9 mouse cellular contexts compared by ENCODE assay signal in genomic region chr2:45105281-45105721, GRCm38 (mm10). TPM values are rescaled to one million over a fixed set of nuclear protein-coding genes. Genes with fewer than 3 reads are reported as not detected.
DNase-seq lines count a peak whose midpoint lies in the region; ATAC-seq and TF ChIP-seq lines count a peak whose summit lies in the region.
"Had no signal": no experiment of that assay in that cellular context is flagged by ENCODE, and none has a peak within 500 bp of the region (broad histone marks: within the 10 kb centered on the region; RNA-seq: fewer than 3 reads in every experiment).

No protein-coding gene starts in this region.

- no peak for ATAC-seq in forebrain, embryonic 13.5 days
- ATAC-seq in hindbrain, postnatal 0 days: no peak
- ATAC-seq in neural tube, embryonic 14.5 days (ENCODE audit: low read depth): no peak
- no peak for ATAC-seq in inflammation-experienced regulatory T-cells, adult 6 months
- ATAC-seq: Patski had no signal

- 0 out of 2 replicates have a peak, but pooled peaks cover 4% of the 10 kb centered on the region for H3K36me3 ChIP-seq in forebrain, embryonic 13.5 days (ENCODE audit: poor library complexity, severe bottlenecking)
- H3K36me3 ChIP-seq in hindbrain, postnatal 0 days (ENCODE audit: insufficient read depth, low read length): no peaks in the 10 kb centered on the region
- no peaks in the 10 kb centered on the region for H3K36me3 ChIP-seq in neural tube, embryonic 14.5 days (ENCODE audit: control insufficient read depth, insufficient read depth, low read length)

- no peaks in the 10 kb centered on the region for H3K27me3 ChIP-seq in forebrain, embryonic 13.5 days
- H3K27me3 ChIP-seq in hindbrain, postnatal 0 days (ENCODE audit: insufficient read depth, low read length): no peaks in the 10 kb centered on the region
- no peaks in the 10 kb centered on the region for H3K27me3 ChIP-seq in neural tube, embryonic 14.5 days (ENCODE audit: control insufficient read depth, insufficient read depth, low read length)
- H3K27me3 ChIP-seq: Patski had no signal

- H3K9ac ChIP-seq in forebrain, embryonic 13.5 days: peak overlapping the region; percentile 63
- H3K9ac ChIP-seq in hindbrain, postnatal 0 days (replicated peaks; ENCODE audit: low read length): no peak overlapping the region
- peak overlapping the region; percentile 21; the same call in 1 of the 2 replicates for H3K9ac ChIP-seq in neural tube, embryonic 14.5 days (replicated peaks; ENCODE audit: low read depth, low read length)

- no peaks in the 10 kb centered on the region for H3K9me3 ChIP-seq in forebrain, embryonic 13.5 days (replicated peaks)
- H3K9me3 ChIP-seq in hindbrain, postnatal 0 days (ENCODE audit: low read length): no peaks in the 10 kb centered on the region
- H3K9me3 ChIP-seq in neural tube, embryonic 14.5 days (ENCODE audit: control insufficient read depth, low read length): no peaks in the 10 kb centered on the region

- no peak for TF ChIP-seq CTCF in hindbrain, postnatal 0 days (IDR thresholded peaks at IDR 0.05; ENCODE audit: low read depth)

- H3K4me3 ChIP-seq in forebrain, embryonic 13.5 days: peak overlapping the region; percentile 21
- no peak overlapping the region for H3K4me3 ChIP-seq in hindbrain, postnatal 0 days (ENCODE audit: low read length)
- peak overlapping the region; percentile 12; the same call in 1 of the 2 replicates for H3K4me3 ChIP-seq in neural tube, embryonic 14.5 days (ENCODE audit: low read depth, low read length)

- peak overlapping the region; percentile 75 for H3K4me2 ChIP-seq in forebrain, embryonic 13.5 days
- peak overlapping the region; percentile 76 for H3K4me2 ChIP-seq in hindbrain, postnatal 0 days (ENCODE audit: low read depth, low read length)
- H3K4me2 ChIP-seq in neural tube, embryonic 14.5 days (ENCODE audit: low read depth, low read length): peak overlapping the region; percentile 73

- 47% methylated on average over 6 of the region's 6 CpGs for WGBS in forebrain, embryonic 13.5 days
- 30% methylated on average over 6 of the region's 6 CpGs for WGBS in hindbrain, postnatal 0 days
- WGBS in neural tube, embryonic 14.5 days: 25% methylated on average over 6 of the region's 6 CpGs

- H3K4me1 ChIP-seq in forebrain, embryonic 13.5 days: peaks cover 80% of the 10 kb centered on the region
- H3K4me1 ChIP-seq in hindbrain, postnatal 0 days (ENCODE audit: insufficient read depth, low read length): peaks cover 11% of the 10 kb centered on the region
- peaks cover 46% of the 10 kb centered on the region for H3K4me1 ChIP-seq in neural tube, embryonic 14.5 days (ENCODE audit: control insufficient read depth, insufficient read depth, low read length)

- peak overlapping the region; percentile 76; the same call in 1 of the 2 replicates for H3K27ac ChIP-seq in forebrain, embryonic 13.5 days
- peak overlapping the region; percentile 58; the same call in 1 of the 2 replicates for H3K27ac ChIP-seq in hindbrain, postnatal 0 days
- H3K27ac ChIP-seq in neural tube, embryonic 14.5 days (ENCODE audit: low read depth, low read length): peak overlapping the region; percentile 30; the same call in 1 of the 2 replicates

- DNase-seq in left cerebral cortex, postnatal 25 days (ENCODE audit: low spot score in 2 of 2): peak; percentile 46 to 54
- DNase-seq in left cerebral cortex, adult 18-20 months (ENCODE audit: low spot score in 2 of 2): no peak
- DNase-seq in hindbrain, postnatal 0 days (ENCODE audit: low spot score): no peak
- DNase-seq in cerebellum, postnatal 25 days: no peak
- DNase-seq: cerebellum, adult 9-11 months had no signal

- intact Hi-C loops in left cerebral cortex, postnatal 25 days (cut with DNase I): loop anchor here (5.0 to 10.0 kb wide), 4 partner anchors 83 to 1180 kb away; no protein-coding TSS in a partner anchor

RNA-seq across cellular contexts. Expression of gene Zeb2, which starts 11.9 kb away (rescaled TPM):
- 100 to 1,000 TPM; 184 TPM for total RNA-seq in left cerebral cortex, postnatal 25 days (2021)
- 100 to 1,000 TPM; 141 to 180 TPM for total RNA-seq in left cerebral cortex, adult 18-20 months (2021)
- polyA plus RNA-seq in forebrain, embryonic 13.5 days (2015; fragmentation: Nextera tagmentation; extraction: Ambion mirVana): 74.7 and 85.4 TPM in 2 replicates
- 47.7 and 52.0 TPM in 2 replicates for total RNA-seq in hindbrain, postnatal 0 days (2014; rRNA removed)
- 21.4 and 21.9 TPM in 2 replicates for polyA plus RNA-seq in hindbrain, postnatal 0 days (2015; fragmentation: Nextera tagmentation; extraction: Ambion mirVana)
- polyA plus RNA-seq in neural tube, embryonic 14.5 days (2014; fragmentation: Nextera tagmentation; extraction: Ambion mirVana): 53.8 and 57.6 TPM in 2 replicates
- polyA plus RNA-seq in inflammation-experienced regulatory T-cells, adult 6 months (2017; shearing (Covaris generic)): 1 to 10 TPM in 1 of 3 experiments, under 1 TPM in 2; 0.66 to 6.7 (median 0.91) TPM

Comparison
In these comparisons a context has a peak if more than half of its experiments do, and no peak if none do; other contexts are left out.
1. DNase-seq: peak in left cerebral cortex, postnatal 25 days (2 of 2); none in left cerebral cortex, adult 18-20 months (0 of 2), hindbrain, postnatal 0 days (single experiment) and cerebellum, postnatal 25 days (0 of 2).
2. Peak in every context shown above with its lines, with median percentiles within 50 percentile points of each other: H3K27ac ChIP-seq and H3K4me2 ChIP-seq.